Mouse (Mus musculus): ENCODE measurements around the gene Kcnab2. TPM values are rescaled to one million over a fixed set of nuclear protein-coding genes. Genes with fewer than 3 reads are reported as not detected.
A peak's percentile ranks its signal among the peaks of the same experiment; 100 is the strongest.

Gene Kcnab2
- total and polyA plus RNA-seq, 3 experiments = 1.6 to 3.5 (median 2.3) TPM

GRCm38 (mm10) chr4:152476427-152477023, 1.1 kb downstream of the Kcnab2 start, which contains the start of gene Nphp4:
Nphp4 (plus strand) TSS chr4:152476706.
- Histone ChIP-seq H3K27ac (peak within 1 kb of the TSS; percentile 77), H3K79me2 (replicated peaks; ENCODE audit: control insufficient read depth, insufficient read depth, low read length) (no peaks in the 10 kb centered on the region), H3K27me3 (ENCODE audit: control insufficient read depth, insufficient read depth, low read length) (no peaks in the 10 kb centered on the region), H3K9ac (ENCODE audit: low read depth, low read length) (no peak within 1 kb of the TSS), H3K36me3 (ENCODE audit: control insufficient read depth, insufficient read depth, low read length) (no peaks in the 10 kb centered on the region), H3K4me3 (peak within 1 kb of the TSS; percentile 84), H3K4me1 (ENCODE audit: control insufficient read depth, insufficient read depth, low read length) (peaks cover 4% of the 10 kb centered on the region; the same call in 1 of the 2 replicates)
- 8% methylated on average over 18 of the region's 18 CpGs for WGBS
- intact Hi-C loops (cut with DNase I) = loop anchor here (5.0 kb wide), 1 partner anchor 149 kb away; the partner anchor contains the start of gene Rpl22
- TF ChIP-seq CTCF (IDR thresholded peaks at IDR 0.05) = no peak
- TF ChIP-seq EP300 (IDR thresholded peaks at IDR 0.05; ENCODE audit: insufficient read depth, low read depth, low read length) = no peak
- TF ChIP-seq POLR2A (IDR thresholded peaks at IDR 0.05; ENCODE audit: insufficient read depth, low read depth, low read length) = no peak
- DNase-seq = no peak

GRCm38 (mm10) chr4:152475941-152476340, 1.7 kb downstream of the Kcnab2 start:
- Histone ChIP-seq H3K36me3 (ENCODE audit: control insufficient read depth, insufficient read depth, low read length) (no peaks in the 10 kb centered on the region), H3K4me3 (no peak overlapping the region), H3K27ac (no peak overlapping the region), H3K4me1 (ENCODE audit: control insufficient read depth, insufficient read depth, low read length) (peaks cover 4% of the 10 kb centered on the region; the same call in 1 of the 2 replicates), H3K27me3 (ENCODE audit: control insufficient read depth, insufficient read depth, low read length) (no peaks in the 10 kb centered on the region), H3K79me2 (replicated peaks; ENCODE audit: control insufficient read depth, insufficient read depth, low read length) (no peaks in the 10 kb centered on the region), H3K9ac (ENCODE audit: low read depth, low read length) (no peak overlapping the region)
- DNase-seq = no peak
- WGBS = 84% methylated on average over 7 of the region's 7 CpGs
- intact Hi-C loops (cut with DNase I) = loop anchor here (5.0 kb wide), 1 partner anchor 149 kb away; the partner anchor contains the start of gene Rpl22
- TF ChIP-seq POLR2A (IDR thresholded peaks at IDR 0.05; ENCODE audit: insufficient read depth, low read depth, low read length) (no peak), CTCF (IDR thresholded peaks at IDR 0.05) (no peak), EP300 (IDR thresholded peaks at IDR 0.05; ENCODE audit: insufficient read depth, low read depth, low read length) (no peak)

- Histone ChIP-seq H3K4me3 (no peak overlapping the region), H3K27me3 (ENCODE audit: control insufficient read depth, insufficient read depth, low read length) (no peaks in the 10 kb centered on the region), H3K79me2 (replicated peaks; ENCODE audit: control insufficient read depth, insufficient read depth, low read length) (no peaks in the 10 kb centered on the region), H3K4me1 (ENCODE audit: control insufficient read depth, insufficient read depth, low read length) (no peaks in the 10 kb centered on the region), H3K27ac (no peak overlapping the region), H3K9ac (ENCODE audit: low read depth, low read length) (no peak overlapping the region), H3K36me3 (ENCODE audit: control insufficient read depth, insufficient read depth, low read length) (no peaks in the 10 kb centered on the region)
- intact Hi-C loops (cut with DNase I) = no loop called here
- no peak for DNase-seq
- no peak for TF ChIP-seq EP300 (IDR thresholded peaks at IDR 0.05; ENCODE audit: insufficient read depth, low read depth, low read length)
- no peak for TF ChIP-seq POLR2A (IDR thresholded peaks at IDR 0.05; ENCODE audit: insufficient read depth, low read depth, low read length)
- TF ChIP-seq CTCF (IDR thresholded peaks at IDR 0.05) = no peak
- WGBS = 84% methylated on average over 6 of the region's 6 CpGs
Observed at GRCm38 (mm10) chr4:152467951-152468350, 9.7 kb downstream of the Kcnab2 start.

- H3K4me3 ChIP-seq = no peak overlapping the region
- H3K4me1 ChIP-seq (ENCODE audit: control insufficient read depth, insufficient read depth, low read length) = no peaks in the 10 kb centered on the region
- H3K27ac ChIP-seq = no peak overlapping the region
- TF ChIP-seq CTCF (IDR thresholded peaks at IDR 0.05) (no peak), EP300 (IDR thresholded peaks at IDR 0.05; ENCODE audit: insufficient read depth, low read depth, low read length) (no peak), POLR2A (IDR thresholded peaks at IDR 0.05; ENCODE audit: insufficient read depth, low read depth, low read length) (no peak)
- no peak for DNase-seq
- intact Hi-C loops (cut with DNase I) = no loop called here
- H3K36me3 ChIP-seq (ENCODE audit: control insufficient read depth, insufficient read depth, low read length) = no peaks in the 10 kb centered on the region
- H3K79me2 ChIP-seq (replicated peaks; ENCODE audit: control insufficient read depth, insufficient read depth, low read length) = no peaks in the 10 kb centered on the region
- no peak overlapping the region for H3K9ac ChIP-seq (ENCODE audit: low read depth, low read length)
- H3K27me3 ChIP-seq (ENCODE audit: control insufficient read depth, insufficient read depth, low read length) = no peaks in the 10 kb centered on the region
- 89% methylated on average over 13 of the region's 13 CpGs for WGBS
Observed at GRCm38 (mm10) chr4:152466601-152467000, 11.1 kb downstream of the Kcnab2 start.

GRCm38 (mm10) chr4:152465116-152465515, 12.6 kb downstream of the Kcnab2 start:
- Histone ChIP-seq H3K27me3 (ENCODE audit: control insufficient read depth, insufficient read depth, low read length) (no peaks in the 10 kb centered on the region), H3K4me1 (ENCODE audit: control insufficient read depth, insufficient read depth, low read length) (no peaks in the 10 kb centered on the region), H3K4me3 (no peak overlapping the region), H3K79me2 (replicated peaks; ENCODE audit: control insufficient read depth, insufficient read depth, low read length) (no peaks in the 10 kb centered on the region), H3K9ac (ENCODE audit: low read depth, low read length) (no peak overlapping the region), H3K27ac (no peak overlapping the region), H3K36me3 (ENCODE audit: control insufficient read depth, insufficient read depth, low read length) (no peaks in the 10 kb centered on the region)
- DNase-seq = no peak
- intact Hi-C loops (cut with DNase I) = no loop called here
- 43% methylated on average over 8 of the region's 8 CpGs for WGBS
- TF ChIP-seq EP300 (IDR thresholded peaks at IDR 0.05; ENCODE audit: insufficient read depth, low read depth, low read length) (no peak), CTCF (IDR thresholded peaks at IDR 0.05) (no peak), POLR2A (IDR thresholded peaks at IDR 0.05; ENCODE audit: insufficient read depth, low read depth, low read length) (no peak)

- 47% methylated on average over 9 of the region's 9 CpGs for WGBS
- H3K79me2 ChIP-seq (replicated peaks; ENCODE audit: control insufficient read depth, insufficient read depth, low read length) = no peaks in the 10 kb centered on the region
Observed at GRCm38 (mm10) chr4:152463147-152463546, 14.5 kb downstream of the Kcnab2 start.

More at GRCm38 (mm10) chr4:152463147-152463546, 14.5 kb downstream of the Kcnab2 start:
- peak; percentile 37 to 80 for DNase-seq
- H3K9ac ChIP-seq (ENCODE audit: low read depth, low read length) = no peak overlapping the region
- no peaks in the 10 kb centered on the region for H3K4me1 ChIP-seq (ENCODE audit: control insufficient read depth, insufficient read depth, low read length)
- TF ChIP-seq CTCF (IDR thresholded peaks at IDR 0.05) = no peak
- 0 out of 2 replicates have a peak, but pooled peaks have one; percentile 14 for TF ChIP-seq EP300 (IDR thresholded peaks at IDR 0.05; ENCODE audit: insufficient read depth, low read depth, low read length)
- no peak for TF ChIP-seq POLR2A (IDR thresholded peaks at IDR 0.05; ENCODE audit: insufficient read depth, low read depth, low read length)
- no peaks in the 10 kb centered on the region for H3K36me3 ChIP-seq (ENCODE audit: control insufficient read depth, insufficient read depth, low read length)
- H3K27me3 ChIP-seq (ENCODE audit: control insufficient read depth, insufficient read depth, low read length) = no peaks in the 10 kb centered on the region
- intact Hi-C loops (cut with DNase I) = no loop called here
- H3K27ac ChIP-seq = no peak overlapping the region
- H3K4me3 ChIP-seq = no peak overlapping the region
